Mouse (Mus musculus) midbrain, embryonic 11.5 days (tissue): Measurements from ENCODE around the gene Xrn2. TPM values are rescaled to one million over a fixed set of nuclear protein-coding genes. Genes with fewer than 3 reads are reported as not detected.
A peak's percentile ranks its signal among the peaks of the same experiment; 100 is the strongest.
"Not testable (repeated sequence)": the region's sequence is repeated elsewhere in the genome, so short reads cannot be mapped to it uniquely, and the experiment has no call there.

Experiments used
- ATAC-seq: fragments of 200-750 bp; cut with Nextera tagmentation; 2 replicates; pipeline ENCODE4 v1.8.0; 2017; ENCODE audit warnings: moderate TSS enrichment, moderate library complexity; ENCODE audit not compliant: low FRiP score
- DNase-seq: peaks from one replicate; pipeline ENCODE4 v3.0.0; 2015; ENCODE audit warnings: low spot score; ENCODE audit errors: missing footprints
- H3K27ac ChIP-seq: fragments of 300-500 bp; sonication (generic); 2 replicates; pipeline ENCODE4 v1.5.1; 2014; ENCODE audit warnings: low read depth, low read length
- H3K27me3 ChIP-seq: fragments of 300-500 bp; sonication (generic); 2 replicates; pipeline ENCODE4 v1.6.1; 2014; ENCODE audit warnings: mild to moderate bottlenecking, low read length, moderate library complexity, mixed read lengths; ENCODE audit not compliant: control insufficient read depth, insufficient read depth
- H3K36me3 ChIP-seq: fragments of 300-500 bp; sonication (generic); 2 replicates; pipeline ENCODE4 v1.6.1; 2014; ENCODE audit warnings: mild to moderate bottlenecking, low read length, moderate library complexity, mixed read lengths; ENCODE audit not compliant: control insufficient read depth, insufficient read depth
- H3K4me1 ChIP-seq: fragments of 300-500 bp; sonication (generic); 2 replicates; pipeline ENCODE4 v1.6.1; 2014; ENCODE audit warnings: low read length; ENCODE audit not compliant: control insufficient read depth, insufficient read depth
- H3K4me2 ChIP-seq: fragments of 300-500 bp; sonication (generic); 2 replicates; pipeline ENCODE4 v1.6.1; 2014; ENCODE audit warnings: mild to moderate bottlenecking, moderate library complexity
- H3K4me3 ChIP-seq: fragments of 300-500 bp; sonication (generic); 2 replicates; pipeline ENCODE4 v1.5.1; 2014; ENCODE audit warnings: low read depth, low read length
- H3K9ac ChIP-seq: fragments of 300-500 bp; sonication (generic); 2 replicates; pipeline ENCODE4 v1.6.1; 2014; ENCODE audit warnings: low read length
- H3K9me3 ChIP-seq: fragments of 300-500 bp; sonication (generic); 2 replicates; pipeline ENCODE4 v1.6.1; 2016; ENCODE audit warnings: low read length; ENCODE audit not compliant: control insufficient read depth
- WGBS: fragments of 180-500 bp; shearing (Covaris S2); extraction: QIAGEN DNeasy Blood & Tissue Kit; methylation state at CpG from one replicate; pipeline ENCODE4 v1.1.7; 2014; 5-methylcytosine and 5-hydroxymethylcytosine counted together
- polyA plus RNA-seq: library from polyadenylated mRNA; unstranded; fragments of >200 nt; fragmentation: Nextera tagmentation; extraction: Ambion mirVana; gene quantifications from 2 replicates; pipeline ENCODE4 v1.2.1, GENCODE M21; 2014

The Xrn2 gene
- polyA plus RNA-seq, 1 experiment from 2014 or later = 113 TPM

- Histone ChIP-seq H3K9ac (no peak overlapping the region), H3K4me1 (peaks cover 13% of the 10 kb centered on the region), H3K9me3 (no peaks in the 10 kb centered on the region), H3K36me3 (no peaks in the 10 kb centered on the region), H3K27ac (no peak overlapping the region), H3K4me3 (no peak overlapping the region), H3K27me3 (no peaks in the 10 kb centered on the region), H3K4me2 (no peak overlapping the region)
- DNase-seq (no peak), ATAC-seq (no peak)
- WGBS = 94% methylated on average over 4 of the region's 4 CpGs
These were observed 2.7 kb upstream of the Xrn2 start for GRCm38 (mm10) chr2:147010141-147010540.

- no peaks in the 10 kb centered on the region for H3K9me3 ChIP-seq
- no peak overlapping the region for H3K4me3 ChIP-seq
- WGBS = 94% methylated on average over 9 of the region's 9 CpGs
- peaks cover 14% of the 10 kb centered on the region for H3K4me1 ChIP-seq
- no peak overlapping the region for H3K4me2 ChIP-seq
- H3K36me3 ChIP-seq = no peaks in the 10 kb centered on the region
- ATAC-seq (no peak), DNase-seq (no peak)
- no peaks in the 10 kb centered on the region for H3K27me3 ChIP-seq
- no peak overlapping the region for H3K9ac ChIP-seq
- no peak overlapping the region for H3K27ac ChIP-seq
These were observed 1.8 kb upstream of the Xrn2 start for GRCm38 (mm10) chr2:147010952-147011351.

- Histone ChIP-seq H3K4me2 (peak overlapping the region; percentile 78), H3K4me3 (peak overlapping the region; percentile 79), H3K4me1 (peaks cover 14% of the 10 kb centered on the region), H3K27me3 (no peaks in the 10 kb centered on the region), H3K36me3 (no peaks in the 10 kb centered on the region), H3K27ac (no peak overlapping the region), H3K9me3 (no peaks in the 10 kb centered on the region), H3K9ac (peak overlapping the region; percentile 88; the same call in 1 of the 2 replicates)
- WGBS = 85% methylated on average over 3 of the region's 3 CpGs
- ATAC-seq (no peak), DNase-seq (peak; percentile 54)
These were observed 1.2 kb upstream of the Xrn2 start for GRCm38 (mm10) chr2:147011474-147012140.

GRCm38 (mm10) chr2:147012141-147012622 lies 614 bp upstream of the Xrn2 start:
- peak overlapping the region; percentile 78 for H3K4me2 ChIP-seq
- H3K4me3 ChIP-seq = peak overlapping the region; percentile 79
- ATAC-seq = no peak
- DNase-seq = peak; percentile 83
- peaks cover 14% of the 10 kb centered on the region for H3K4me1 ChIP-seq
- H3K27me3 ChIP-seq = no peaks in the 10 kb centered on the region
- 53% methylated on average over 7 of the region's 7 CpGs for WGBS
- H3K27ac ChIP-seq = peak overlapping the region; percentile 96
- H3K9ac ChIP-seq = peak overlapping the region; percentile 88
- no peaks in the 10 kb centered on the region for H3K36me3 ChIP-seq
- H3K9me3 ChIP-seq = no peaks in the 10 kb centered on the region

- ATAC-seq (peak; percentile 94), DNase-seq (peak; percentile 99)
- H3K36me3 ChIP-seq = no peaks in the 10 kb centered on the region
- H3K4me1 ChIP-seq = peaks cover 14% of the 10 kb centered on the region
- H3K4me3 ChIP-seq = peak overlapping the region; percentile 79
- WGBS = under 1% methylated on average over 59 of the region's 59 CpGs
- peak overlapping the region; percentile 78 for H3K4me2 ChIP-seq
- H3K9me3 ChIP-seq = no peaks in the 10 kb centered on the region
- peak overlapping the region; percentile 96 for H3K27ac ChIP-seq
- H3K27me3 ChIP-seq = no peaks in the 10 kb centered on the region
- peak overlapping the region; percentile 88 for H3K9ac ChIP-seq
These were observed 586 bp downstream of the Xrn2 start for GRCm38 (mm10) chr2:147013194-147013969.

- ATAC-seq (no peak), DNase-seq (peak; percentile 85)
- Histone ChIP-seq H3K27ac (no peak overlapping the region), H3K4me3 (peak overlapping the region; percentile 79), H3K9me3 (no peaks in the 10 kb centered on the region), H3K4me2 (peak overlapping the region; percentile 78), H3K27me3 (no peaks in the 10 kb centered on the region), H3K4me1 (peaks cover 14% of the 10 kb centered on the region), H3K36me3 (no peaks in the 10 kb centered on the region), H3K9ac (peak overlapping the region; percentile 88)
- 37% methylated on average over 15 of the region's 15 CpGs for WGBS
These were observed 1.5 kb downstream of the Xrn2 start for GRCm38 (mm10) chr2:147014101-147014886.

- not testable (repeated sequence) for H3K36me3 ChIP-seq, H3K4me3 ChIP-seq, H3K27ac ChIP-seq, H3K9me3 ChIP-seq, H3K4me2 ChIP-seq, H3K27me3 ChIP-seq, H3K4me1 ChIP-seq, H3K9ac ChIP-seq, ATAC-seq
- peak; percentile 23 for DNase-seq
- WGBS = 91% methylated on average over 1 of the region's 1 CpGs
These were observed 9.2 kb downstream of the Xrn2 start for GRCm38 (mm10) chr2:147022041-147022440.

- ATAC-seq = no peak
- WGBS = 94% methylated on average over 5 of the region's 5 CpGs
These were observed 10.3 kb downstream of the Xrn2 start for GRCm38 (mm10) chr2:147023067-147023466.

More at GRCm38 (mm10) chr2:147023067-147023466, 10.3 kb downstream of the Xrn2 start:
- Histone ChIP-seq H3K4me3 (no peak overlapping the region), H3K27me3 (no peaks in the 10 kb centered on the region), H3K9ac (no peak overlapping the region), H3K27ac (no peak overlapping the region), H3K4me2 (no peak overlapping the region), H3K9me3 (no peaks in the 10 kb centered on the region), H3K36me3 (no peaks in the 10 kb centered on the region; the same call in 1 of the 2 replicates), H3K4me1 (no peaks in the 10 kb centered on the region)
- no peak for DNase-seq
